Mouse (Mus musculus) embryo, embryonic 10.5 days (tissue): ENCODE data around the gene Wdr90.
"Not testable (repeated sequence)": the region's sequence is repeated elsewhere in the genome, so short reads cannot be mapped to it uniquely, and the experiment has no call there.

ENCODE experiments used
- DNase-seq: peaks from one replicate; pipeline ENCODE4 v3.0.0-alpha.2; 2015; ENCODE audit warnings: low spot score

The Wdr90 gene

DNA sequence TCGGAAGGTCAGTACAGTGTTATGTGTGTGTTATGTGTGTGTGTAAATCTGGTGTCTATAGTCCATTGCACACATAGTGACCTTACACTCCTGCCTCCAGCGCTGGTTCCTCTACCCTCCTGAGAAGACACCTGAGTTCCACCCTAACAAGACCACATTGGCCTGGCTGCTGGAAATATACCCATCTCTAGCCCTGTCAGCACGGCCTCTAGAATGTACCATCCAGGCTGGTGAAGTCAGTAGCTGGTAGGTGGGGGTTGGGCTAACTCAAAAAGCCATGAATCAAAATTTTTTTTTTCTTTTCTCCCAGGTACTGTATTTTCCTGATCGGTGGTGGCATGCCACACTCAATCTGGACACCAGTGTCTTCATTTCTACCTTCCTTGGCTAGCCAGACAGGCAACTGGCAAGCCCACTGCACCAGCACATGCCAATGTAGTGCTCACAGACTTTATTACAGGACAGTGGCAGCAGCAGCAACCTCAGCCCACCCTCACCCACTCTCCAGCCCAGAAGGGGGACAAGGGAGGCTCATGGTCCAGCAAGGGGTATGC, 31.0 kb downstream of the Wdr90 start:
- no peak for DNase-seq

DNA sequence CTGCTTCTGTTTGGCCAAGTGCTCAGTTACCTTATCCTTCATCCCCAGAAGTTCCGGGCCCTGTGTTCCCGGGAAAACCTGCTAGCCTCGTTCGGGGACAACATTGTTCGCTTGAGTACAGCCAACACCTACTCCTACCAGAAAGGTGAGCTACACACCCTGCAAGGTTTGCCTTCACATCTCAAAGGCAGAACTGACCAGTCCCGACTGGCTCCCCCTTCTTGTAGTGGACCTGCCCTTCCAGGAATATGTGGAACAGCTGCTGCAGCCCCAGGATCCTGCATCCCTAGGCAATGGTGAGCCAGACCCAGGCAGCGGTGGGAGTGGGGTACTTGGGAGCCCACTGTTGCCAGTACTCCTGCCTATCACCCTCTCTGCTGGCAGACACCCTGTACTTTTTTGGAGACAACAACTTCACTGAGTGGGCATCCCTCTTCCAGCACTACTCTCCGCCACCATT, 31.7 kb downstream of the Wdr90 start:
- DNase-seq, result no peak

DNA sequence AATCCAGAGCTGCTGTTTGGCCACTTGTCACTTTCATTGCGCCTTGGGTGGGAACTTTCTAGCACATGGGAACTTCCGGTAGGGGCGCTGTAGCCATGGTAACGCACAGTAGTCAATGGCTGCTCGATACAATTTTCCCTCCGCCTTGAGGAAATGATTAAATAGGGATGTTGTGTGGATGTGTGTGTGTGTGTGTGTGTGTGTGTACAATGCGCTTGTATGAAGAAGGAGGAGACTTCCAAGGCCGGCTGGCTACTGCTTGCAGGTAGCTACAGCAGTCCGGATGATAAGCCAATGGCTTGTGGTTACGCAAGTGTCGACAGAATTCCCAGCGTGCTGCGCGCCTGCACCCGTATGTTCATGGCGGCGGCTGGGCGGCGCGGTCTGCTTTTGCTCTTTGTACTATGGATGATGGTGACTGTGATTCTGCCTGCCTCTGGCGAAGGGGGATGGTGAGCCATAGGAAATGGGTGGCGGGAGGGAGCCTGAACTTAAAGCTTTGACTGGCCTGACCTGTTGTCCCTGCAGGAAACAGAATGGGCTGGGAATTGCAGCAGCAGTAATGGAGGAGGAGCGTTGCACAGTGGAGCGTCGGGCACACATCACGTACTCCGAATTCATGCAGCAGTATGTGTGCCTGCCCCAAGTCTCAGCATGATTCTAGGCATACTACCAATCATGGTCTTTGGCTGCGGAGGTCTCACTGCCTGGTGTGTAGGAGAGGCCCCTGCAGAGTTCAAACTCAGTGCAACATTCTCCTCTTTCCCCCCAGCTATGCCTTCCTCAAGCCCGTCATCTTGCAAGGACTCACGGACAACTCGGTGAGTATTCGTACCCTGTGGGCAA, 32.4 kb downstream of the Wdr90 start, which contains the start of gene Jmjd8:
TSS of gene Jmjd8 (plus strand) at position 156 of the 846 bp plus-strand sequence.
- DNase-seq, result peak; percentile 88

DNA sequence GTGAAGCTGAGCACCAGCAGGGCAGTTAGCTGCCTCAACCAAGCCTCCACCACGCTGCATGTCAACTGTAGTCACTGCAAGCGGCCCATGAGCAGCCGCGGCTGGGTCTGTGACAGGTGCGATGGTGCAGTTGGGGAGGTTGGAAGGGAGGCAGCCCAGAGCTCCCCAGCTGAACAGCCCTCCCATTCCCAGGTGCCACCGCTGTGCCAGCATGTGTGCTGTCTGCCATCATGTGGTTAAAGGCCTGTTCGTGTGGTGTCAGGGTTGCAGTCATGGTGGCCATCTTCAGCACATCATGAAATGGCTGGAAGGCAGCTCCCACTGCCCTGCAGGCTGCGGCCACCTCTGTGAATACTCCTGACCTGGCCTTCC, 33.1 kb downstream of the Wdr90 start:
- no peak for DNase-seq

DNA sequence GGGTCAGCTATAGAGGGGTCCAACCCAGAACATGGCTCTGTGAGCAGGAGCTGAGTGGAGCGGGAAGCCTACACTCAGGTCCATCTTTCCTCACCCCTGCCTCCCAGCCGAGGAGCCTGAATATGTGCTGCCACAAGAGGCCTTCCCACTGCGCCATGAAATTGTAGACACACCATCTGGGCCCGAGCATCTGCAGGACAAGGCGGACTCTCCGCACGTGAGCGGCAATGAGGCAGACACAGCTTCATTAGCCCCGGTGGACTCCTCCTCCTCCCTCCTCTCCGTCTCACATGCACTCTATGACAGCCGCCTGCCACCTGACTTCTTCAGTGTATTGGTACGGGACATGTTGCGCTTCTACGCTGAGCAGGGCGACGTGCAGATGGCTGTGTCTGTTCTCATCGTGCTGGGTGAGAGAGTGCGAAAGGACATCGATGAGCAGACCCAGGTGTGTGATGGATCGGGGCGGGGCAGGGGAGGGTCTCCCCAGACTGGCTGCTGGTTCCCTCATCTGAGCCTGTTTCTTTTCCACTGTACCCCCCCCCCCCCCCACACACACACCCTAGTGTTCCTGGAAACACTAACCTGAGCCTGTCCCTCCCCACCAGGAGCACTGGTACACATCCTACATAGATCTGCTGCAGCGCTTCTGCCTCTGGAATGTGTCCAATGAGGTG, 33.6 kb downstream of the Wdr90 start:
- no peak for DNase-seq

DNA sequence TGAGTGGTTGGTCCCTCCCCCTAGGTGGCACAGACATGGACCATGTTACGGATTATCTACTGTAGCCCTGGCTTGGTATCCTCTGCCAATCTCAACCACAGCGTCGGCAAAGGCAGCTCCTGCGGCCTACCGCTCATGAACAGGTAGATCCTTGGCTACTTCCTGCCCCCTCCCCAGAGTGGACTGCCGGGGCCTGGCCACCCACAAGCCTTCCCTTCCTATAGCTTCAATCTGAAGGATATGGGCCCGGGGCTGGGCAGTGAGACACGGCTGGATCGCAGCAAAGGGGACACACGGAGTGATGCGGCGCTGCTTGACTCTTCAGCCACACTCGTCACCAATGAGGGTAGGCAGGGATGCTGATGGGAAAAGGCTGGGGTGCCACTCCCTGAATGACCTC, 34.3 kb downstream of the Wdr90 start:
- DNase-seq, result no peak

DNA sequence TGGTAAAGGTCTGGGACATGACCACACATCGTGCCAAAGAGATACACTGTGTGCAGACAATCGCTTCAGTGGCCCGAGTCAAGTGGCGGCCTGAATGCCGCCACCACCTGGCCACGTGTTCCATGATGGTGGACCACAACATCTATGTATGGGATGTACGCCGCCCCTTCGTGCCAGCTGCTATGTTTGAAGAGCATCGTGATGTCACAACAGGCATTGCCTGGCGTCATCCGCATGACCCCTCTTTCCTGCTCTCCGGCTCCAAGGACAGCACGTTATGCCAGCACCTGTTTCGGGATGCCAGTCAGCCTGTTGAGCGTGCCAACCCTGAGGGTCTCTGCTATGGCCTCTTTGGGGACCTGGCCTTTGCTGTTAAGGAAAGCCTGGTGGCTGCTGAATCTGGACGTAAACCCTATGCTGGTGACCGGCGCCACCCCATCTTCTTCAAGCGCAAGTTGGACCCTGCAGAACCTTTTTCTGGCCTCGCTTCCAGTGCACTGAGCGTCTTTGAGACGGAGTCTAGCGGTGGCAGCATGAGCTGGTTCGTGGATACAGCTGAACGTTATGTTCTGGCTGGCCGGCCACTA, 35.2 kb downstream of the Wdr90 start:
- no peak for DNase-seq

DNA sequence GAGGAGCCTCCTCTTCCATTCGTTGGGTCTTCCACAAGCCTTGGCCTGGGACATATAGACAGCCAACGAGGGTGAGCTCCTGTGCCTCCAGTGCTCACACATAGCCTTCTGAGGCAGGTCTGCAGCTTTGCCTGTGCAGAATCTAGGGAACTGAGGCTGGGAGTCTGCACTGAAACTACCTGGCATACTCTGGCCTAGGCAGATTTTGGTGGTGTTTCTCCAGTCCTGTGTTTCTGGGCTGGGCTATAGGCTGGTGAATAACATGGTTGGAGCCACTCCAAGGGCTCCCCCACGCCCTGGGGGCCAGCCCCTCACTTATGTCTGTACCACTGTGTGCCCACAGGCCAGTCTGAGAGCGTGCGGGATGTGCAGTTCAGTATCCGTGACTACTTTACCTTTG, 36.0 kb downstream of the Wdr90 start:
- no peak for DNase-seq

DNA sequence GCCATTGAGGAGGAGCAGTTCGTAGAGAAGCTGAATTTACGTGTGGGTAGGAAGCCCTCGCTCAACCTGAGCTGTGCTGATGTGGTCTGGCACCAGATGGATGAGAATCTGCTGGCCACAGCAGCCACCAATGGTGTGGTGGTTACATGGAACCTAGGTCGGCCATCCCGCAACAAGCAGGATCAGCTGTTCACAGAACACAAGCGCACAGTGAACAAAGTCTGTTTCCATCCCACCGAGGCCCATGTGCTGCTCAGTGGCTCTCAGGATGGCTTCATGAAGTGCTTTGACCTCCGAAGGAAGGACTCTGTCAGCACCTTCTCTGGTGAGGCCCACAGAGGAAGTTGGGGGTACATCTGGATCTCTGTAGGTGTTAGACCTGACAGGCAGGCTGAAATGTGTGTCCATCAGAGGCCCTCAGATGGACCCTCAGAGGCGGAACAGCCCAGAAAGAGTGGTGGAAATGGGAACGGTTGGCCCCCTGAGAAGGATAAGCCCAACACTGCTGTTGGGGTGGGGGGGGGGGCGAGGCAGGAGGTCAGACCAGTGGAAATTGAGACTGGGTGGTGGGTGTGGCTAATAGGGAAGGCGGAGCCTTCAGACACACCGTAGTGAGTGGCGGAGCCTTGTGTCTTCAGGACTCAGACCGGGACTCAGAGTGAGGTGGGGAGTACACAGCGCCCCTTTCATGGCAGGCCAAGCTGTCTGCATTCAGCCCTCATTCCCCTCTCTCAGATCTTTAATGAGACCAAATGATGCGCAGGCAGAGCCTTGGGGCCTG, 36.7 kb downstream of the Wdr90 start:
- no peak for DNase-seq

DNA sequence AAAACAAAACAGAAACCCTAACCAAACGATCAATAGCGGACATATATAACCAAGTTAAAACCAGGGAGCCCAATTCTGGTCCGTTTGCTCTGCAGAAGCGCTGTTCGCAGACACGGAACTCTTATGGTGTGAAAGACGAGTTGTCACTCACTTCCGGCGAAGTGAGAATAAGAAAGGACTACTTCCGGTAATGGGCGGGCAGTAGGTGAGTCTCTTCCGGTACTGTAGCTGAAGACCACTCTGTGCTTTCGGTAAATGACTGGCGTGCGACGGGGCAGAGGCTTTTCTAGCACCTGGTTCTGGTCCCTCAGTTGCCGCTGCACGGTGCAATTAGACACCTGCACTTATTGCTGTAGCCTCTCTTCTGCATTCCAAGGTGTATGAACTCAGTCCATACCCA, 37.8 kb downstream of the Wdr90 start, which contains the start of gene Wdr24:
TSS of gene Wdr24 (plus strand) at position 176 of the 400 bp plus-strand sequence.
- peak; percentile 95 for DNase-seq

DNA sequence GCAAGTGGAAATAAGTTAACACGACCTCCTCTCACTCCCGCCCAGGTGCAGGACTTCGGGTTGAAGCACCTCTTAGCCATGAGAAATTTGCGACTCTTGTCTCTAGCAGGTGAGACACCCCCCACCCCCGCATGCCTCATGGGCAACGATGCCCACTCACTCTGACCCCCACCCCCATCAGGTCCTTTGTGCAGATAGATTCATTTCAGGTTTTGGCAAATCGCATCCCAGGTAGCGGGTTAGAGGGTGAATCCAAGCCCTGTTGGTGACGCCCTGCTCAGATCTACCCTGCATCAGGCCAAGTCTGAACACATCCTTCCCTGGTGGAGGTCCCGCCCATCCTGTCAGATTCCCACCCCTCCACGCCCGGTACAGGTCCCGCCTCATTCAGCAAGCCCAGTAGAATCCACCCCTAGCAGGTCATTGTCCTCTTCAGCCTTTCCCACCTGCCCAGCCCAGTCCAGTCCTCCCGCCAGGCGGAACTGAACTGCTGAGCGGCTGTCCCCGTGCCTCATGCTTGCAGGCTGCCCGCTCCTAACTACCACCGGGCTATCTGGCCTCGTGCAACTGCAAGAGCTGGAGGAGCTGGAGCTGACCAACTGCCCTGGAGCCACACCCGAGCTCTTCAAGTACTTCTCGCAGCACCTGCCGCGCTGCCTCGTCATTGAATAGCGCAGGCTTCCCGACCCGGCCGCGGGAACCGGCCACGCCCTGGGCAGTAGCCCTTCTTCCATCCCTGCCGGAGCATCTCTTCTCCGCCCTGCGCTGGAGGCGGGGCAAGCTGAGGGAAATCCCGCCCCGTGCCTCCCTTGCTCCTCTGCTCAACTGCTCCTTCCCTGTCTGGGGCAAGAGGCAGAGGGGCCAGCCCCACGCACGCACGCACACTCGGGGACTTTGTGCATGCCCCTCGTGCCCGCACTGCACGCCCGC, 42.2 kb downstream of the Wdr90 start:
- DNase-seq, result no peak

DNA sequence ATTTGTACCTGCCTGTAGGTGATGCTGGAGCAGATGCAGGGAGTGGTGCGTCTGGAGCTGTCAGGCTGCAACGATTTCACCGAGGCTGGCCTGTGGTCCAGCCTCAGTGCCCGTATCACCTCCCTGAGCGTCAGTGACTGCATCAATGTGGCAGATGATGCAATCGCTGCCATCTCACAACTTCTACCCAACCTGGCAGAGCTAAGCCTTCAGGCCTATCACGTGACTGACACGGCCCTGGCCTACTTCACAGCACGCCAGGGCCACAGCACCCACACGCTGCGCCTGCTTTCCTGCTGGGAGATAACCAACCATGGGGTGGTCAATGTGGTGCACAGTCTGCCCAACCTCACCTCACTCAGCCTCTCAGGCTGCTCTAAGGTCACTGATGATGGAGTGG, 43.6 kb downstream of the Wdr90 start:
- no peak for DNase-seq

DNA sequence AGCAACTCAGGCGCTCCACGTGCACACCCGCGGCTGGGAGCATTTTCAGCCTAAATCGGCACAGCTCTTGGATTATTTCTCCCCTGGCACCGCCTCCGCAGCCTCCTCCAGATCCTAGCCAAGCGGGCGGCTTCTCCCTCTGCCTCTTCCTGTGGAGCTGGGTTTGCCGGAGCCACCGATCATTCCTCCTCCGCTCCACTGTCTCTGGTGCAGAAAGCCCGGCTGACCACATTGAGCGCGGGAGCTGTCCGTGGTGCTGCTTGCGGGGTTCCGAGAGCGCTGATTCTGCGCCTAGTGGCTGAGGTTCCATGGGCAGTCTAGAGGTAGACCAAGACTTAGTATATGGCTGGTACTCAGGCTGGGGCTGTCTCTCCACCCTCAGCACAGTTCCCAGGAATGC, 47.8 kb downstream of the Wdr90 start:
- DNase-seq, result peak; percentile 90

DNA sequence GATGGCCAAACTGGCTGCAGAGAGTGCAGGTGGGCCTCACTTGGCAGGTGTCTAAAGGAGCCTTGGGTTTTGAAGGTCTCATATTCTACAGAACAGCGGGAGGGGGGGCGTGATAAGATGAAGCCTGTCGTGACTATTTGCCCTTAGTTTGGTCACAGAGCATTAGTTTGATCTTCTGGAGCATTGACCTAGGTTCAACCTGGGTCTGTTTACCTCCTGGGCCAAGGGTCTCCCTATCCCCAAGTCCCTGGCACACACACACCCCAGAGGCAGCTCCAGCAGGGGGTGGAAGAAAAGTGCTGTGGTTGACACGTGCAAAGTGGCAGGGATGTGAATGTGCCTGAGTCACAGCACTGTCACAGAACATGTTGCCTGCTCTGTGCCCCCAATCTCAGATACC, 50.4 kb downstream of the Wdr90 start:
- no peak for DNase-seq

DNA sequence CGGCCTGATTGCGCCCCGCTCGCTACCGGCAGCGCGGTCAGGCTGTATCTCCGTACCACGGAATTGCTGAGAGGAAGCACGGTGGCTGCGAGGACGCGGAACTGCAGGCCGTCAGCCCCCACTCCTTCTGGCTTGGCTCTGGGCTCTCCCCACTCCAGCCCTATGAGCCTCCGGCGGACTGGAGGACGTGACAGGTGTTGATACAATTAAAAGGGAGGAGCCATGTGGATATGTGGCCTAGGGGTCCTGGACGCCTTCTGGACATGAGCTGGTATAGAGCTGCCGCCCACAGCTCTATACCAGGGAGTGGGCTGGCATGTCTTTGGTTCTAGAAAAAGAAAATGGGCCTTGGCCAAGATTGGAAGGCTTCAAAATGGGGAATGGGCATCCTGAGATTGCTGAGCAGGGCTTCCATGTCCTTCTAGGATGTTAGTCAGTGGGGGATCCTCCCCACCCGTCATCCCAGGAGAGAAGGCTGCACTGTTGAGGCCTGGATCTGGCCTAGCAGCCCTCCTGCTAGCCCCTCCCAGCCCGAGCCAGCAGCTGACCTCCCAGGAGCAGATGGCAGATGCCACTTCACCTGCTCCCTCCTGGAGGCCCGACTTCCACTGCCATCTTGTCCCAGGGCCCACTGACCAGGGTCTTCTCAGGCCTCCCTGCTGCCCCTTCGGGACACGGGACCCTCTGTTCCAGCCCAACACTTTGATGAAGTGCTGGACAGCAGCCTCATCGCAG, 51.5 kb downstream of the Wdr90 start:
- DNase-seq, result peak; percentile 46

DNA sequence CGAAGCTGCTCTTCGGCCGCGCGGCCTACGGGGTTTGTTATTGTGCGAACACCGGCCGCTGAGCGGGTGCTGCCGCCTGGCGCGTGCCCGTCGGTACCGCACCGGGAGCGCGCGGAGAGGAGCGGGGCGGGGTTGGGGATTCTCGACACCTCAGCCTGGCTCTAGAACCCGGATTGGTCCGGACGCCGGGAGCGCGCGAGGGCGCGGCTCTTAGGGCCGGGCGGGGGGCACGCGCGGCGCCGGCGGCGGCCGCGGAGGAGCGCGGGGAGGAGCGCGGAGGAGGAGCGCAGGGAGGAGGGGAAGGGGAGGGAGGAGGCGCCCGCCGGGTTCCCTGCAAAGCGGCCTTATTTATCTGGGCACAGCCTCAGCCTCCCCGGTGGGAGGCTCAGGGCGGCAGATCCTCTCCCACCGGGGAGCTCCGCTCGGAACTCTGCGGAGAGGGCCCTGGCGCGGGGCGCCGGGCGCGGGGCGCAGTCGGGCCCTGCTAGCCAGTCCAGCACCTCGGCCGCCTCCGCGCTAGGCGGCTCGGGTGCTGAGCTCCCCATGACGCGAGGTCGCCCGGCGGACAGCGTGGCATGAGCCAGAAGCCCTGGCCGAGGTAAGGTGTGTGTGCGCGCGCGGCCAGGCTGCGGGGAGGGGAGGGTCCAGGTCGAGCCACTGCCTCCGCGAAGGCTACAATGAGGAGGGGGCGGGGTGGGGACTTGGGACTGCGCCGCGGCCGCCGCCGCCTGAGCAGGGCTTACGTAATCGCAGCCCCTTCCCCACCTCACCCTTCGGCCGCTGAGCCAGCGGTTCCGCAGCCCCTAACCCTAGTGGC, 52.3 kb downstream of the Wdr90 start, which contains the start of gene Fbxl16:
TSS of gene Fbxl16 (plus strand) at position 297 of the 817 bp plus-strand sequence.
- peak; percentile 90 for DNase-seq

DNA sequence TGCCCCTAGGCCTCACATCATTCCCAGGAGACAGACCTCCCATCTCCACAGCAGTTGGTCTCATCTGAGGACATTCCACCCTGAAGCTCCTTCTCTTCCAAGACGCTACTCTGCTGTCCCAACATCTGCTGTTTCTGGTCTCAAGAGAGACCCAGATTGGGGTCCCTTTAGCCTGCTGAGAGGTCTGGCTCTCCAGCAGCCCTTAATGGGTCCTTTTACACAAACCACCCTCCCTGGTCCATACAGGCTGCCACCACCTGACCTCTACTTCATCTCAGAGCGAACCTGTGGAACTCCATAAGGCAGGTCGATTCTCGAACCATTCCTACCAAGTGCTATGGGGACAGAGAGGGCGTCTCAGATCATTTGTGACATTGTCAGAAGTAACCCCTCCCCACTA, 53.3 kb downstream of the Wdr90 start:
- DNase-seq, result no peak

DNA sequence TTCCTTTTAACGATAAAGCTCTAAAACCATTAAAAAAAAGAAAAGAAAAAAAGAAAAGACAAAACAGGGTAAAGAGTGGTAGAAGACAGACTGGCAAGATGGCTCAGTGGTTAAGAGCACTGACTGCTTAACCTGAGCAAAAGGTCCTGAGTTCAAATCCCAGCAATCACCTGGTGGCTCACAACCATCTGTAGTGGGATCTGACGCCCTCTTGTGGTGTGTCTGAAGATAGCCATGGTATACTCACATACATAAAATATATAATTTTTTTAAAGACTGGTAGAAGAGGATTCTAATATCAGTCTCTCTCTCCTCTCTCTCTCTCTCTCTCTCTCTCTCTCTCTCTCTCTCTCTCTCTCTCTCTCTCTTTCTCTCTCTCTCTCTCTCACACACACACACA, 53.8 kb downstream of the Wdr90 start:
- DNase-seq, result not testable (repeated sequence)

DNA sequence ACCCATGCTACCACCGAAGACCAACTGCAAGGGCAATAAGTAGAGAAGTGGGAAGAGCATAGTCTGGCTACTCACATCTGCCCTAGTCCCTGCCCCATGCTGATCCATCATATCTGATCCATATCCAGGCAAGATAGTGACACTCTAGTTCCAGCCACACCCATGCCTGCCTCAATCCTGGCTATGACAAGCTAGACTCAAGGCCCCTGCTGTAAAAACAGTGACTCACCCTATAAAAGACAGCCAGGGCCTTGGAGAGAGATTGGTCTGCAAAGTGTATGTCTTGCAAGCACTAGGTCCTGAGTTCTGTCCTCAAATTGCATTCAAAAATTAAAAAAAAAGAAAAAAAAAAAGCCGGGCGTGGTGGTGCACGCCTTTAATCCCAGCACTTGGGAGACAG, 54.8 kb downstream of the Wdr90 start:
- DNase-seq, result no peak
